Mouse (Mus musculus): ENCODE measurements around the gene Prr13. TPM values are rescaled to one million over a fixed set of nuclear protein-coding genes. Genes with fewer than 3 reads are reported as not detected.

Prr13 gene
- polyA plus RNA-seq, 1 experiment from 2014 or later, result 394 TPM

DNA sequence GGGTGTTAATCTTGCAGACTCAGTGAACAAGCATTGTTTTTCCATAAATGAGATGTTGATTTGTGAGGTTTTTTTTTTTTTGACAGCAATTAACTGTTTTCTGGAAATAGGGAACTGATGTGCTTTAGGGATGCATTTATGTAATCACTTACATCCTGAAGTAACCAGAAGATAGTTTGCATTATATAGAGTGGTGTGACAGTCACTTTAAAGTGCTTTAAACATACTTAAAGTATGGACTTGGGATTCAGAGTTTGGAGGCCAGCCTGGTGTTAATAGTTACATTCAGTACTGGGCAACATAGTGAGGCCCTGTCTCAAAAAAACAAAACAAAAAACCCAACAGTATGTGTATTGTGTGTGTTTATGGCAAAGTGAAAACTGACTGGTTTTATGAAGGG, 12.9 kb downstream of the Prr13 start:
- no peak overlapping the region for H3K27ac ChIP-seq (ENCODE audit: low read depth, low read length)
- no peak overlapping the region for H3K9ac ChIP-seq (ENCODE audit: low read depth, low read length)
- ATAC-seq, result no peak
- no peak for TF ChIP-seq CTCF (IDR thresholded peaks at IDR 0.05; ENCODE audit: low read depth)
- peaks cover 33% of the 10 kb centered on the region for H3K36me3 ChIP-seq (ENCODE audit: control insufficient read depth, insufficient read depth)
- no peaks in the 10 kb centered on the region for H3K9me3 ChIP-seq (ENCODE audit: control insufficient read depth)
- H3K27me3 ChIP-seq (replicated peaks; ENCODE audit: control insufficient read depth, insufficient read depth, low read length), result no peaks in the 10 kb centered on the region
- H3K4me3 ChIP-seq (ENCODE audit: low read depth, low read length), result peak overlapping the region; percentile 80
- H3K4me2 ChIP-seq (replicated peaks; ENCODE audit: low read depth), result peak overlapping the region; percentile 63
- no peaks in the 10 kb centered on the region for H3K4me1 ChIP-seq (replicated peaks; ENCODE audit: control insufficient read depth, insufficient read depth, low read length)

DNA sequence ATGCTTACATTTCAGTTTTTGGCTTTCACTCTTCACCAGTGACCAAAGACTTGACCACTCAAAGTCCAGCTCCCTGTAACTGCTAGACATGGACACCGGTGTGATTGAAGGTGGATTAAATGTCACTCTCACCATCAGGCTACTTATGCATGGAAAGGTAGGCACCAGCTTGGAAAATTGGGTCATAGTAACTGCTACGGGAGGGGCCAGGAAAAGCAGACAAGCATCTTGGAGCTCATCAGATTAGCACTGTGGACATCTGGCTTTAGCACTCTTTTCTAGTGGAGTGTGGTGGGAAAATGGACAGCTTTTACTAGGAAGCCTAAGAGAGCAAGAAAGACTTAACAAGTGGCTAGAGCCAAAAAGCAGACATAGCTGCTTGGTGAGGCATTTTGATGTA, 14.4 kb downstream of the Prr13 start:
- H3K4me3 ChIP-seq (ENCODE audit: low read depth, low read length), result no peak overlapping the region
- H3K36me3 ChIP-seq (ENCODE audit: control insufficient read depth, insufficient read depth), result peaks cover 47% of the 10 kb centered on the region
- H3K9ac ChIP-seq (ENCODE audit: low read depth, low read length), result no peak overlapping the region
- H3K4me1 ChIP-seq (replicated peaks; ENCODE audit: control insufficient read depth, insufficient read depth, low read length), result no peaks in the 10 kb centered on the region
- no peak overlapping the region for H3K27ac ChIP-seq (ENCODE audit: low read depth, low read length)
- ATAC-seq, result no peak
- no peaks in the 10 kb centered on the region for H3K9me3 ChIP-seq (ENCODE audit: control insufficient read depth)
- 51% methylated on average over 2 of the region's 2 CpGs for WGBS
- no peaks in the 10 kb centered on the region for H3K27me3 ChIP-seq (replicated peaks; ENCODE audit: control insufficient read depth, insufficient read depth, low read length)
- H3K4me2 ChIP-seq (replicated peaks; ENCODE audit: low read depth), result no peak overlapping the region
- no peak for TF ChIP-seq CTCF (IDR thresholded peaks at IDR 0.05; ENCODE audit: low read depth)

DNA sequence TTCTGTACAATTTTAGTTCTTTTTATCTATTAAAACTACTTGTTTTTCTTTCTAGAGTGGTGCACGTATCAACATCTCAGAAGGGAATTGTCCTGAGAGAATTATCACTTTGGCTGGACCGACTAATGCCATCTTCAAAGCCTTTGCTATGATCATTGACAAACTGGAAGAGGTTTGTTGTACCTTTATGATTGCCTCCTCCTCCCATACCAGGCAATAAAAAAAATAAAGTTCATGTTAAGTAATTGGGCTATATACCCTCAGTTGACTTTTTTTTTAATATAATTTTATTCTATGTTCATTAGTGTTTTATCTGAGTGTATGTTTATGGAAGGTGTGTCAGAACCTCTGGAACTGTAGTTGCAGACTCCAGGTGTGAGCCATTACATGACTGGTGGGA, 15.7 kb downstream of the Prr13 start:
- H3K36me3 ChIP-seq (ENCODE audit: control insufficient read depth, insufficient read depth), result peaks cover 56% of the 10 kb centered on the region
- TF ChIP-seq CTCF (IDR thresholded peaks at IDR 0.05; ENCODE audit: low read depth), result no peak
- 88% methylated on average over 2 of the region's 2 CpGs for WGBS

DNA sequence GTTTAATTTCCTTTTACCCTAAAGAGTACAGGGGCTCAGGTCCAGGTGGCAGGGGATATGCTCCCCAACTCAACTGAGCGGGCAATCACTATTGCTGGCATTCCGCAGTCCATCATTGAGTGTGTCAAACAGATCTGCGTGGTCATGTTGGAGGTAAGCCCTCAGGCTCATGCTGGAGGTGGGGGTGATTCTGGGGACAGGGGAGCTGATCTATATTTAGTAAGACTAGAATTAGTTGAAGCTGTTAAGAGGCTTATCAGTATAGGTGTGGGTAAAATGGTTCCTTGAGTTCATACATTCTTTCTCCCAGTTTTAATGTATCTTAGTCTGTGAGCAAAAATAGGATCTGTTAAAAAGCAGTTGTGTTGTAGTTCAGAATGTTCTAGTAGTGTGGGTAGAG, 24.3 kb downstream of the Prr13 start:
- Histone ChIP-seq H3K27ac (ENCODE audit: low read depth, low read length) (no peak overlapping the region), H3K9ac (ENCODE audit: low read depth, low read length) (no peak overlapping the region), H3K9me3 (ENCODE audit: control insufficient read depth) (no peaks in the 10 kb centered on the region), H3K4me1 (replicated peaks; ENCODE audit: control insufficient read depth, insufficient read depth, low read length) (no peaks in the 10 kb centered on the region), H3K36me3 (ENCODE audit: control insufficient read depth, insufficient read depth) (peaks cover 74% of the 10 kb centered on the region), H3K4me3 (ENCODE audit: low read depth, low read length) (no peak overlapping the region), H3K4me2 (replicated peaks; ENCODE audit: low read depth) (no peak overlapping the region), H3K27me3 (replicated peaks; ENCODE audit: control insufficient read depth, insufficient read depth, low read length) (no peaks in the 10 kb centered on the region)
- WGBS, result 89% methylated on average over 3 of the region's 3 CpGs
- no peak for ATAC-seq
- no peak for TF ChIP-seq CTCF (IDR thresholded peaks at IDR 0.05; ENCODE audit: low read depth)

More for the DNA sequence above, 15.7 kb downstream of the Prr13 start:
- ATAC-seq, result no peak
- Histone ChIP-seq H3K27me3 (replicated peaks; ENCODE audit: control insufficient read depth, insufficient read depth, low read length) (no peaks in the 10 kb centered on the region), H3K9me3 (ENCODE audit: control insufficient read depth) (no peaks in the 10 kb centered on the region), H3K4me3 (ENCODE audit: low read depth, low read length) (no peak overlapping the region), H3K4me2 (replicated peaks; ENCODE audit: low read depth) (no peak overlapping the region), H3K4me1 (replicated peaks; ENCODE audit: control insufficient read depth, insufficient read depth, low read length) (no peaks in the 10 kb centered on the region), H3K9ac (ENCODE audit: low read depth, low read length) (no peak overlapping the region), H3K27ac (ENCODE audit: low read depth, low read length) (no peak overlapping the region)

DNA sequence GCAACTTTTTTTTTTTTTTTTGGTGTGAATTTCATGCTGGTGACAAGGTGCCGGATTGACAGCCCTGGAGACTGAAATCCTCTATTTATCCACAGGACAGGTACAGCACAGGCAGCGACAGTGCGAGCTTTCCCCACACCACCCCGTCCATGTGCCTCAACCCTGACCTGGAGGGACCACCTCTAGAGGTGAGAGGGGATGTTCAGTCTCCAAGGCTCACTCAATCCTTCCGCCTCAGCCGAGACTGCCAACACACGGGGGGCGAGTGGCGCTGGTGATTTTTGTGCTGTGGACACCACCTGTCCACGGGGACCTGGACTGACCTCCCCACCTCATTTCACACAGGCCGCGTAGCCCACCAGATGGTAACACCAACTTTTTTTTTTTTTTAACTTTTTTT, 27.0 kb downstream of the Prr13 start:
- no peaks in the 10 kb centered on the region for H3K27me3 ChIP-seq (replicated peaks; ENCODE audit: control insufficient read depth, insufficient read depth, low read length)
- ATAC-seq, result no peak
- H3K4me3 ChIP-seq (ENCODE audit: low read depth, low read length), result no peak overlapping the region
- no peaks in the 10 kb centered on the region for H3K4me1 ChIP-seq (replicated peaks; ENCODE audit: control insufficient read depth, insufficient read depth, low read length)
- H3K4me2 ChIP-seq (replicated peaks; ENCODE audit: low read depth), result no peak overlapping the region
- TF ChIP-seq CTCF (IDR thresholded peaks at IDR 0.05; ENCODE audit: low read depth), result no peak
- WGBS, result 90% methylated on average over 12 of the region's 12 CpGs
- no peak overlapping the region for H3K9ac ChIP-seq (ENCODE audit: low read depth, low read length)
- no peaks in the 10 kb centered on the region for H3K9me3 ChIP-seq (ENCODE audit: control insufficient read depth)
- H3K36me3 ChIP-seq (ENCODE audit: control insufficient read depth, insufficient read depth), result peaks cover 85% of the 10 kb centered on the region
- H3K27ac ChIP-seq (ENCODE audit: low read depth, low read length), result no peak overlapping the region

DNA sequence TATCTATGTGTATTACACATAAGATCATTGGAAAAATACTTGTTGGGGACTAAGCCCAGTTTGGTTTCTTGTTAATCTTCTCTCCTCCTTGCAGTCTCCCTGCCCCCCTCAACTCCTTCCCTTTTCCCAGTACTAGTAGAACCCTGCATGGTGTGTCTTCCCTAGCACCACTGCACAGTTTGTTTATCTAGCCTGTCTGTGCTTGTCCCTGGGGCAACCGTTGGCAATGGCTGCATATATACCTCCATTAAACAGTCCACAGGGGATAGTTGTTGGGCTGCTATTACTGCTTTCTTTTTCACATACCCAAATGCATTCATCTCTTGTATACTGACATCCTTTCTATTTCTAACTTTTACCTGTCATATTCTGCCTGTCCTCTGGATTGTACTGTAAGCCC, 28.8 kb downstream of the Prr13 start:
- Histone ChIP-seq H3K4me2 (replicated peaks; ENCODE audit: low read depth) (no peak overlapping the region), H3K9ac (ENCODE audit: low read depth, low read length) (no peak overlapping the region), H3K9me3 (ENCODE audit: control insufficient read depth) (no peaks in the 10 kb centered on the region), H3K36me3 (ENCODE audit: control insufficient read depth, insufficient read depth) (peaks cover 85% of the 10 kb centered on the region), H3K4me3 (ENCODE audit: low read depth, low read length) (no peak overlapping the region), H3K27me3 (replicated peaks; ENCODE audit: control insufficient read depth, insufficient read depth, low read length) (no peaks in the 10 kb centered on the region), H3K4me1 (replicated peaks; ENCODE audit: control insufficient read depth, insufficient read depth, low read length) (no peaks in the 10 kb centered on the region), H3K27ac (ENCODE audit: low read depth, low read length) (no peak overlapping the region)
- no peak for TF ChIP-seq CTCF (IDR thresholded peaks at IDR 0.05; ENCODE audit: low read depth)
- WGBS, result 60% methylated on average over 1 of the region's 1 CpGs
- no peak for ATAC-seq

DNA sequence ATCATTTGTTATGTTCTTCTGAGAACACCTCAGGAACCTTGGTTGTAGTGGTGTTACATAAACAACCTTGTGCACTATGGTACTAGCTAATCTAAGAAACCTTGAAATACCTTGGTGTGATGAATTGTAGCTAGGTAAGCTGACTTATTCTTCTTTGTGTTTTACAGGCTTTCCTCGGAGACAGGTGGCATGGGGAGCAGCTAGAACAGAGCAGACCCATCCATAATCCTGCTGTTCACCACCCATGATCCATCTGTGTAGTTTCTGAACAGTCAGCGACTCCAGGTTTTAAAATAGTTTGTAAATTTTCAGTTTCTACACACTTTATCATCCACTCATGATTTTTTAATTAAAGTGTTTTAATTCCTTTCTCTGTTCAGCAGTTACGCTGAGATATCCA, 39.5 kb downstream of the Prr13 start:
- Histone ChIP-seq H3K9me3 (ENCODE audit: control insufficient read depth) (no peaks in the 10 kb centered on the region), H3K27me3 (replicated peaks; ENCODE audit: control insufficient read depth, insufficient read depth, low read length) (no peaks in the 10 kb centered on the region), H3K4me1 (replicated peaks; ENCODE audit: control insufficient read depth, insufficient read depth, low read length) (no peaks in the 10 kb centered on the region), H3K27ac (ENCODE audit: low read depth, low read length) (no peak overlapping the region), H3K4me2 (replicated peaks; ENCODE audit: low read depth) (no peak overlapping the region), H3K9ac (ENCODE audit: low read depth, low read length) (no peak overlapping the region), H3K36me3 (ENCODE audit: control insufficient read depth, insufficient read depth) (peaks cover 81% of the 10 kb centered on the region), H3K4me3 (ENCODE audit: low read depth, low read length) (no peak overlapping the region)
- TF ChIP-seq CTCF (IDR thresholded peaks at IDR 0.05; ENCODE audit: low read depth), result no peak
- WGBS, result 81% methylated on average over 3 of the region's 3 CpGs
- ATAC-seq, result no peak
